Mouse (Mus musculus) ovary, postnatal 36 days (tissue): ENCODE results near the gene Cers5.
A peak's percentile ranks its signal among the peaks of the same experiment; 100 is the strongest.
"Not testable (repeated sequence)": the region's sequence is repeated elsewhere in the genome, so short reads cannot be mapped to it uniquely, and the experiment has no call there.

Experiments used
- DNase-seq: peaks from one replicate; pipeline ENCODE4 v3.0.0; 2022; ENCODE audit warnings: low spot score, mixed read lengths

Gene Cers5

GRCm38 (mm10) chr15:99787625-99788120 lies 15.0 kb upstream of the Cers5 start:
- DNase-seq: peak; percentile 43

GRCm38 (mm10) chr15:99778677-99779335 lies 6.1 kb upstream of the Cers5 start:
- DNase-seq: no peak

GRCm38 (mm10) chr15:99778148-99778547 lies 5.5 kb upstream of the Cers5 start:
- no peak for DNase-seq

GRCm38 (mm10) chr15:99772925-99773324 lies 240 bp upstream of the Cers5 start:
- DNase-seq: no peak

DNA sequence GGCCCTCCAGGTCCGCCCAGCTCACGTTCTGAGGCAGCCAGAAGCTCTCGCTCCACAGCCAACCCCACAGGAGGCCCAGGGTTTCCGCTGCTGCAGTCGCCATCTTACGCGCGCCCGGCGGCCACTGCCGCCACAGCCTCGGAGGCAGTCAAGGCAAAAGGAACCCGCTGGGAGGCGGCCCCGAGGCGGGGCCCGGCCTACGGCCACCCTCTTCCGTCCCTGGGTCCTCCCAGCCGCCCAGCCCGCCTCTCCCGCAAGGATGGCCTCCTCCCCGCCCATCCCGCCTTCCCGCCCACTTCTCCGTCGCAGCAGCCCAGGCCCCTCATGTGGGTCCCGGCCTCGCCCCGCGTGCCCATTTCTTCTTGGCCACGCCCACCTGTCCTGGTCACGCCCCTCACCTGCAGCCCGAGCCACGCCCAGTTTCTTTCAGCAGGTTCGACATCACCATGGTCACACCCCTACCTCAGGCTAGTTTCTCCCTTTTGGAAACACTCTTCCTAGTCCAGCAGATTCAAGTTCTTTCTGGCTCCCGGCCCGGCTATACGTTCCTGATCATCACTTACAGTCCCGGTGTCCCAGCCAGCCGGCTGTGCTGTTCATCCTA lies 306 bp downstream of the Cers5 start:
- DNase-seq: peak; percentile 93

DNA sequence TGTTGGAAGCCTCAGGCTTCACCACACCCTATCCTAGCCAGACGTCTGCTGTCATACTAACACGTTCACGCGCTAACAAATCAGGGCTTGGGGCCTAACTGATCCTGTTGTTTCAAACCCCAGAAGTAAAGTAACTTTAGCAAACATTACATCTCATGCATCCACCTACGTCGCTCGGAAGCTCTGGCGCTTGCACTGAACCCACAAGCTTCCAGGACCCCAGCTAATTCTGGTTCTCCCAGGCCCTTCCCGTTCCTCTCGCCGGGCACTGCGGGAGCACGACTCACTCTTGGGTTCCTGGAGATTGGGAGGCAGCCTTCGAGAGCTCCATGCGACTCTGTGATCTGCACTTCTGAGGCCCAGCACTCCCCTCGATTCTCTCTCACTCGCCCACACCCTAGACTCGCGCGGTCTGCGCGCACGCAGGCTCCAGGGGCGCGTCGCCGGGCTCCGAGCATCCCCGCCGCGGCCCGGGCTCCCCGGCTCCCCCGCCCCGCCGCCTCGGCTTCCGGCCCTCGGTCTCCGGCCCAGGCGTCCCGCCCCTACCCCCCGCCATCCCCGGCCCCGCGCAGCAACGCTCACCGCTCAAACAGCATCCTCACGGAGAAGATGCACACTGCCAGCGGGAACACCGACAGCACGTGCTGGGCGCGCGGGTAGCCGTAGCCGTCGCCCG lies 946 bp downstream of the Cers5 start:
- DNase-seq: no peak

GRCm38 (mm10) chr15:99771004-99771500 lies 1.6 kb downstream of the Cers5 start:
- no peak for DNase-seq

GRCm38 (mm10) chr15:99768761-99769160 lies 3.9 kb downstream of the Cers5 start:
- DNase-seq: no peak

DNA sequence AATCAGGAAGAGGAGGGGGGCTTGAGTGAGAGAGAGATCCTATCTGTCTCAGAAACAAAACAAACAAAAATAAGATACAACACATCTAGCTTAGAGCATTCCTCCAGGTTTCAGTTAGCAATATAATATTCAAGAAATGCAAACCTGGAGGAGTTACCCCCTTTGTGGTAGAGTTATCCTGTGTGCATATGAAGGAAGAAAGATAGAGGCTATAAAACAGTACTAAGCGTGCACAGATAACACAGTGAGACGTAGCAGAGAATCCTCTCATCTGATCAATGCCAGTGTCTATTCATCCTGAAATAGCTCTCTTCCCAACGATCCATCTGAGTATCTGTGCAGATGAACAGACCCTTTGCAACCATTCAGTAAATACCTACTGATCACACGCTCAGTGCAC lies 5.2 kb downstream of the Cers5 start:
- DNase-seq: no peak

- DNase-seq: no peak
These were observed 18.5 kb downstream of the Cers5 start for GRCm38 (mm10) chr15:99754204-99754603.

DNA sequence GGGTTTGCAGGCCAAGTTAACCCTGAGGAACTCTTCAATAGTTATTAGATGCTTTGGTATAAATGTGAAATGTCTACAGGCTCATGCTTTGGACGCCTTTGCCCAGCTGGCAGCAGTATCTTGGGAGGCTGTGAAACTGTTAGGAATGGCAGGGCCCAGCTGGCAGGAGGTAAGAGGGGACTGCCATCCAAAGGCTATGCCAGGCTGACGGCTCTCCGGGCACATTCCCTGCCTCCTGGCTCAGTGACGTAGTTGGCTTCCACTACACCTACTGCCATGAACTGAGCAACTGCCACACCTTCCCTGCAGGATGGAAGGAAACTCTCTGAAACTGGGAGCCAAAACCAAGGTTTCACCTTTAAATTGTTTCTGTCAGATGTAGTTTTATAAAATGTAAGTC lies 32.5 kb downstream of the Cers5 start:
- no peak for DNase-seq

GRCm38 (mm10) chr15:99736675-99737074 lies 36.0 kb downstream of the Cers5 start:
- DNase-seq: no peak

- peak; percentile 100 for DNase-seq
These were observed 37.1 kb downstream of the Cers5 start for GRCm38 (mm10) chr15:99735631-99736030.

- DNase-seq: no peak
These were observed 39.5 kb downstream of the Cers5 start for GRCm38 (mm10) chr15:99733186-99733585.

DNA sequence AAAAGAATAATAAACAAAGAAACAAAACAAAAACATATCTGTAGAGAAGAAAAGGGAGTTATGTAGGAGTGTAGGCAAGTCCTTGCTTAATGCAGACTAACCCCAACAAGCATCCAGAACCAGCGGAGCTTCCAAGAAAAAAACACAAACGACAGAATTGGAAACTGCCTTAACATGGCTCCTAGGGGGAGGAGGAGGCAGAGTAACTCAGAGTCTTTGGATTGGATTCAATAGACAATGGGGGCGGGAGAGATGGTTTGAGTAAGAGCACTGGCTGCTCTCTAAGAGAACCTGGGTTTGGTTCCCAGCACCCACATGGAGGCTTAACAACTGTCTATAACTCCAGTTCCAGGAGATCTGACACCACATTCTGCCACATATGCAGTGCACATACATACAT lies 41.0 kb downstream of the Cers5 start:
- DNase-seq: no peak

GRCm38 (mm10) chr15:99731167-99731566 lies 41.5 kb downstream of the Cers5 start:
- no peak for DNase-seq

GRCm38 (mm10) chr15:99729056-99729783 lies 43.5 kb downstream of the Cers5 start:
- DNase-seq: no peak

- DNase-seq: no peak
These were observed 44.5 kb downstream of the Cers5 start for GRCm38 (mm10) chr15:99728211-99728610.

DNA sequence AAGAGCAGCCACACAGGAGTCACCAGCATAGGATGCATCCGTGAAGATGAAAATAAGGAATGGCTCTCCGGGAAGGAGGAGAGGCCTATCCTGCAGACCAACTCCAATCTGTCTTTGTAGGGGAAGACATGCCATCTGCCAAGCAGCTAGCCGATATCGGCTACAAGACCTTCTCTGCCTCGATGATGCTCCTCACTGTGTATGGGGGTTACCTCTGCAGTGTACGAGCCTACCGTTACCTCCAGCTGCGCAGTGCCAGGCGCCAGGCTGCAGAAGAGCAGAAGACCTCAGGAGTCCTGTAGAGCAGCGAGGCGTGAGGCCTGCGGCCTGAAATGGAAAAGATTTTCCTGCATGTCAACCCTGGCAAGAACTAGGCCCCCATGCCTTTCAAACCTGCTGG lies 45.2 kb downstream of the Cers5 start:
- DNase-seq: no peak

DNA sequence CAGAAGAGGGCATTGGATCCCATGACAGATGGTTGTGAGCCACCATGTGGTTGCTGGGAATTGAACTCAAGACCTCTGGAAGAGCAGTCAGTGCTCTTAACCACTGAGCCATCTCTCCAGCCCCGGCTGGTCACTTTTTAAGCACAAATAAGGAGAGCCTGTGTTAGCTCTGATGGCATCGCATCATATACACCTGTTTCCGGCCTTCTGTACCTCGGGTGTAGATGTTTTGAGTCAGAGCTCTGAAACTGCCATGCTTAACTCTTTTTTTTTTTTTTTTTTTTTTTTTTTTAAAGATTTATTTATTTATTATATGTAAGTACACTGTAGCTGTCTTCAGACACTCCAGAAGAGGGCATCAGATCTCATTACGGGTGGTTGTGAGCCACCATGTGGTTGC lies 45.6 kb downstream of the Cers5 start:
- not testable (repeated sequence) for DNase-seq

DNA sequence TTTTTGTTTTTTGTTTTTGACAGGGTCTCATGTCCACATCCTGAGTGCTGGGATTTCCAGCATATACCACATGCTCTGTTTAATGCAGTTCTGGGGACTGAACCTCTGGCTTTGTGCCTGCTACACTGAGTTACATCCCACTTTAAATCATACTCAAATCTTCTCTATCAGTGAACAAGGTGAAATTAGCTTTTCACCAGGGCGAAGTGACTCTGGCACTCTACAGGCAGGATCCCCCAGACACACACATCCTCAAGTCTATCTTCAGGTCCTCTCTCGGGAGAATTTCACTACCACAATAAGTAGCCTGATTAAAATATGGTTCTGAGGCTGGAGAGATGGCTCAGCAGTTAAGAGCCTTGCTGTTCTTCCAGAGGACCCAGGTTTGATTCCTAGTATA lies 46.1 kb downstream of the Cers5 start:
- no peak for DNase-seq
